Mouse (Mus musculus): Measurements from ENCODE around the gene Bcl6b. TPM values are rescaled to one million over a fixed set of nuclear protein-coding genes. Genes with fewer than 3 reads are reported as not detected.

Bcl6b gene
- polyA plus RNA-seq, 1 experiment: 5.6 TPM

- Histone ChIP-seq H3K4me1 (ENCODE audit: control insufficient read depth, insufficient read depth, insufficient read length) (peaks cover 6% of the 10 kb centered on the region; the same call in 1 of the 2 replicates), H3K27me3 (ENCODE audit: control insufficient read depth, insufficient read depth, low read length) (no peaks in the 10 kb centered on the region), H3K4me3 (ENCODE audit: extremely low read depth, insufficient read depth, insufficient read length) (peak within 1 kb of the TSS; percentile 99), H3K27ac (ENCODE audit: insufficient read depth, low read length) (peak within 1 kb of the TSS; percentile 94), H3K36me3 (ENCODE audit: control insufficient read depth, insufficient read depth, low read length) (peaks cover 5% of the 10 kb centered on the region)
- under 1% methylated on average over 31 of the region's 35 CpGs for WGBS
- peak; percentile 70 to 80 for DNase-seq (ENCODE audit: low read depth in 1 of 2, low spot score in 2 of 2)
- TF ChIP-seq POLR2A (IDR thresholded peaks at IDR 0.05; ENCODE audit: low read depth, low read length) (peak; percentile 64), CTCF (IDR thresholded peaks at IDR 0.05; ENCODE audit: extremely low read depth, insufficient read depth, insufficient read length, insufficient replicate concordance) (no peak)
These were observed 10.1 kb upstream of the Bcl6b start, which contains the start of the genes Gm21988 and Rnasek for GRCm38 (mm10) chr11:70239541-70240279. Gene Gm21988 (minus strand): TSS chr11:70239830. Gene Rnasek (minus strand): TSS chr11:70239842.

GRCm38 (mm10) chr11:70238591-70239440, 9.2 kb upstream of the Bcl6b start:
- Histone ChIP-seq H3K4me1 (ENCODE audit: control insufficient read depth, insufficient read depth, insufficient read length) (peaks cover 6% of the 10 kb centered on the region; the same call in 1 of the 2 replicates), H3K27me3 (ENCODE audit: control insufficient read depth, insufficient read depth, low read length) (no peaks in the 10 kb centered on the region), H3K27ac (ENCODE audit: insufficient read depth, low read length) (peak overlapping the region; percentile 94), H3K36me3 (ENCODE audit: control insufficient read depth, insufficient read depth, low read length) (peaks cover 5% of the 10 kb centered on the region), H3K4me3 (ENCODE audit: extremely low read depth, insufficient read depth, insufficient read length) (peak overlapping the region; percentile 99)
- no peak for DNase-seq (ENCODE audit: low read depth in 1 of 2, low spot score in 2 of 2)
- TF ChIP-seq POLR2A (IDR thresholded peaks at IDR 0.05; ENCODE audit: low read depth, low read length): no peak
- TF ChIP-seq CTCF (IDR thresholded peaks at IDR 0.05; ENCODE audit: extremely low read depth, insufficient read depth, insufficient read length, insufficient replicate concordance): no peak
- WGBS: 13% methylated on average over 23 of the region's 23 CpGs

- peak within 1 kb of the TSS; percentile 94 for H3K27ac ChIP-seq (ENCODE audit: insufficient read depth, low read length)
- WGBS: under 1% methylated on average over 69 of the region's 70 CpGs
- peaks cover 5% of the 10 kb centered on the region for H3K36me3 ChIP-seq (ENCODE audit: control insufficient read depth, insufficient read depth, low read length)
- H3K4me1 ChIP-seq (ENCODE audit: control insufficient read depth, insufficient read depth, insufficient read length): peaks cover 6% of the 10 kb centered on the region; the same call in 1 of the 2 replicates
- peak; percentile 74 for TF ChIP-seq POLR2A (IDR thresholded peaks at IDR 0.05; ENCODE audit: low read depth, low read length)
- peak; percentile 66; the same call in 1 of the 2 replicates for TF ChIP-seq CTCF (IDR thresholded peaks at IDR 0.05; ENCODE audit: extremely low read depth, insufficient read depth, insufficient read length, insufficient replicate concordance)
- H3K27me3 ChIP-seq (ENCODE audit: control insufficient read depth, insufficient read depth, low read length): no peaks in the 10 kb centered on the region
- peak; percentile 93 to 98 for DNase-seq (ENCODE audit: low read depth in 1 of 2, low spot score in 2 of 2)
- H3K4me3 ChIP-seq (ENCODE audit: extremely low read depth, insufficient read depth, insufficient read length): peak within 1 kb of the TSS; percentile 99
These were observed 8.0 kb upstream of the Bcl6b start, which contains the start of gene 0610010K14Rik for GRCm38 (mm10) chr11:70237457-70238167. Gene 0610010K14Rik (minus strand): TSS chr11:70237914.

GRCm38 (mm10) chr11:70236717-70237116, 7.1 kb upstream of the Bcl6b start:
- no peak for TF ChIP-seq POLR2A (IDR thresholded peaks at IDR 0.05; ENCODE audit: low read depth, low read length)
- no peak for TF ChIP-seq CTCF (IDR thresholded peaks at IDR 0.05; ENCODE audit: extremely low read depth, insufficient read depth, insufficient read length, insufficient replicate concordance)
- Histone ChIP-seq H3K36me3 (ENCODE audit: control insufficient read depth, insufficient read depth, low read length) (peaks cover 5% of the 10 kb centered on the region), H3K4me1 (ENCODE audit: control insufficient read depth, insufficient read depth, insufficient read length) (peaks cover 6% of the 10 kb centered on the region; the same call in 1 of the 2 replicates), H3K27me3 (ENCODE audit: control insufficient read depth, insufficient read depth, low read length) (no peaks in the 10 kb centered on the region), H3K27ac (ENCODE audit: insufficient read depth, low read length) (peak overlapping the region; percentile 58; the same call in 1 of the 2 replicates), H3K4me3 (ENCODE audit: extremely low read depth, insufficient read depth, insufficient read length) (no peak overlapping the region)
- WGBS: 57% methylated on average over 7 of the region's 7 CpGs
- DNase-seq (ENCODE audit: low read depth in 1 of 2, low spot score in 2 of 2): no peak

GRCm38 (mm10) chr11:70235254-70235900, 5.8 kb upstream of the Bcl6b start:
- peaks cover 4% of the 10 kb centered on the region; the same call in 1 of the 2 replicates for H3K4me1 ChIP-seq (ENCODE audit: control insufficient read depth, insufficient read depth, insufficient read length)
- TF ChIP-seq CTCF (IDR thresholded peaks at IDR 0.05; ENCODE audit: extremely low read depth, insufficient read depth, insufficient read length, insufficient replicate concordance) (no peak), POLR2A (IDR thresholded peaks at IDR 0.05; ENCODE audit: low read depth, low read length) (no peak)
- WGBS: 93% methylated on average over 12 of the region's 12 CpGs
- no peaks in the 10 kb centered on the region for H3K27me3 ChIP-seq (ENCODE audit: control insufficient read depth, insufficient read depth, low read length)
- no peak overlapping the region for H3K4me3 ChIP-seq (ENCODE audit: extremely low read depth, insufficient read depth, insufficient read length)
- H3K36me3 ChIP-seq (ENCODE audit: control insufficient read depth, insufficient read depth, low read length): peaks cover 5% of the 10 kb centered on the region
- no peak for DNase-seq (ENCODE audit: low read depth in 1 of 2, low spot score in 2 of 2)
- H3K27ac ChIP-seq (ENCODE audit: insufficient read depth, low read length): no peak overlapping the region

All from spleen, adult 2 months (tissue).